Mouse (Mus musculus): ENCODE results near the gene Cerk. TPM values are rescaled to one million over a fixed set of nuclear protein-coding genes. Genes with fewer than 3 reads are reported as not detected.
"Not testable (repeated sequence)": the region's sequence is repeated elsewhere in the genome, so short reads cannot be mapped to it uniquely, and the experiment has no call there.

Gene Cerk
- polyA plus RNA-seq, 1 experiment: 20.8 TPM

GRCm38 (mm10) chr15:86181941-86182439, 4.0 kb downstream of the Cerk start:
- 52% methylated on average over 11 of the region's 11 CpGs for whole genome bisulfite sequencing
- Histone ChIP-seq H3K27me3 (replicated peaks; ENCODE audit: control insufficient read depth, insufficient read depth, low read length) (no peaks in the 10 kb centered on the region), H3K4me3 (ENCODE audit: insufficient read depth, low read depth, low read length) (no peak overlapping the region), H3K36me3 (ENCODE audit: control insufficient read depth, insufficient read depth, low read length) (no peaks in the 10 kb centered on the region), H3K27ac (ENCODE audit: insufficient read depth, low read depth, low read length) (peak overlapping the region; percentile 53; the same call in 1 of the 2 replicates), H3K4me1 (ENCODE audit: control insufficient read depth, insufficient read depth, low read length) (peaks cover 4% of the 10 kb centered on the region; the same call in 1 of the 2 replicates)
- peak; percentile 69 for DNase-seq
- no peak for TF ChIP-seq CTCF (conservative IDR thresholded peaks at IDR 0.05; ENCODE audit: insufficient read depth, insufficient read length, low read depth, low read length)
- TF ChIP-seq POLR2A (IDR thresholded peaks at IDR 0.05; ENCODE audit: low read depth, low read length): no peak

- H3K27ac ChIP-seq (ENCODE audit: insufficient read depth, low read depth, low read length); H3K36me3 ChIP-seq (ENCODE audit: control insufficient read depth, insufficient read depth, low read length); H3K27me3 ChIP-seq (replicated peaks; ENCODE audit: control insufficient read depth, insufficient read depth, low read length); H3K4me3 ChIP-seq (ENCODE audit: insufficient read depth, low read depth, low read length); H3K4me1 ChIP-seq (ENCODE audit: control insufficient read depth, insufficient read depth, low read length); DNase-seq: not testable (repeated sequence)
- WGBS: 98% methylated on average over 3 of the region's 3 CpGs
Measured at GRCm38 (mm10) chr15:86181321-86181720, 4.6 kb downstream of the Cerk start.

GRCm38 (mm10) chr15:86180427-86180826, 5.5 kb downstream of the Cerk start:
- Histone ChIP-seq H3K27ac (ENCODE audit: insufficient read depth, low read depth, low read length) (no peak overlapping the region), H3K27me3 (replicated peaks; ENCODE audit: control insufficient read depth, insufficient read depth, low read length) (no peaks in the 10 kb centered on the region), H3K4me1 (ENCODE audit: control insufficient read depth, insufficient read depth, low read length) (no peaks in the 10 kb centered on the region), H3K4me3 (ENCODE audit: insufficient read depth, low read depth, low read length) (no peak overlapping the region), H3K36me3 (ENCODE audit: control insufficient read depth, insufficient read depth, low read length) (no peaks in the 10 kb centered on the region)
- TF ChIP-seq CTCF (conservative IDR thresholded peaks at IDR 0.05; ENCODE audit: insufficient read depth, insufficient read length, low read depth, low read length) (no peak), POLR2A (IDR thresholded peaks at IDR 0.05; ENCODE audit: low read depth, low read length) (no peak)
- DNase-seq: no peak
- WGBS: 69% methylated on average over 4 of the region's 4 CpGs

GRCm38 (mm10) chr15:86178594-86178993, 7.3 kb downstream of the Cerk start:
- H3K4me1 ChIP-seq (ENCODE audit: control insufficient read depth, insufficient read depth, low read length): 0 out of 2 replicates have a peak, but pooled peaks cover under 1% of the 10 kb centered on the region
- no peak for DNase-seq
- 85% methylated on average over 6 of the region's 6 CpGs for whole genome bisulfite sequencing
- no peak overlapping the region for H3K27ac ChIP-seq (ENCODE audit: insufficient read depth, low read depth, low read length)
- H3K27me3 ChIP-seq (replicated peaks; ENCODE audit: control insufficient read depth, insufficient read depth, low read length): no peaks in the 10 kb centered on the region
- no peak for TF ChIP-seq CTCF (conservative IDR thresholded peaks at IDR 0.05; ENCODE audit: insufficient read depth, insufficient read length, low read depth, low read length)
- TF ChIP-seq POLR2A (IDR thresholded peaks at IDR 0.05; ENCODE audit: low read depth, low read length): no peak
- no peak overlapping the region for H3K4me3 ChIP-seq (ENCODE audit: insufficient read depth, low read depth, low read length)
- no peaks in the 10 kb centered on the region for H3K36me3 ChIP-seq (ENCODE audit: control insufficient read depth, insufficient read depth, low read length)

DNA sequence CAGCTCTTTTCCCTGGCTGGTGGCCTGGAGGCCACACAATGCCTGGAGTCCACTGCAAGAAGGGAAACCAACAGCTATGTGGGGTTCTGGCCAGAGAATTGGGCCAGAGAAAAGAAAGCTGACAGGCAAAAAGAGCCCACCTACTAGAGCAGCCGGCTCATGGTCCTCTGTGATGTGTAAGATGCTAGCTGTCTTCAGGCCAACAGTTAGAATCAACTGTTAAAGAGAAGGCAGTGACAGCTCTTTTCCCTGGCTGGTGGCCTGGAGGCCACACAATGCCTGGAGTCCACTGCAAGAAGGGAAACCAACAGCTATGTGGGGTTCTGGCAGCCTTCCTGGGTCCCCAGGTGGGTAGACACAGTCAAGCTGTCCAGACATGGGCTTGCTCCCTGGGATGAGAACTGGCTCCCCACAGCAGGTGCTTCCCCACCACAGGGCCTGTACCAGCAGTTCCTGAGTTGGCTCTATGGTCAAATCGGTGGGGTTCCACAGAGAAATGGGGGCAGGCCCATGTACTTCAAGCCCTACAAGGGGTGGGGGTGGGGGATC, 8.2 kb downstream of the Cerk start:
- H3K36me3 ChIP-seq (ENCODE audit: control insufficient read depth, insufficient read depth, low read length); H3K4me1 ChIP-seq (ENCODE audit: control insufficient read depth, insufficient read depth, low read length); H3K27ac ChIP-seq (ENCODE audit: insufficient read depth, low read depth, low read length); H3K4me3 ChIP-seq (ENCODE audit: insufficient read depth, low read depth, low read length); H3K27me3 ChIP-seq (replicated peaks; ENCODE audit: control insufficient read depth, insufficient read depth, low read length); DNase-seq: not testable (repeated sequence)
- 88% methylated on average over 2 of the region's 2 CpGs for WGBS

DNA sequence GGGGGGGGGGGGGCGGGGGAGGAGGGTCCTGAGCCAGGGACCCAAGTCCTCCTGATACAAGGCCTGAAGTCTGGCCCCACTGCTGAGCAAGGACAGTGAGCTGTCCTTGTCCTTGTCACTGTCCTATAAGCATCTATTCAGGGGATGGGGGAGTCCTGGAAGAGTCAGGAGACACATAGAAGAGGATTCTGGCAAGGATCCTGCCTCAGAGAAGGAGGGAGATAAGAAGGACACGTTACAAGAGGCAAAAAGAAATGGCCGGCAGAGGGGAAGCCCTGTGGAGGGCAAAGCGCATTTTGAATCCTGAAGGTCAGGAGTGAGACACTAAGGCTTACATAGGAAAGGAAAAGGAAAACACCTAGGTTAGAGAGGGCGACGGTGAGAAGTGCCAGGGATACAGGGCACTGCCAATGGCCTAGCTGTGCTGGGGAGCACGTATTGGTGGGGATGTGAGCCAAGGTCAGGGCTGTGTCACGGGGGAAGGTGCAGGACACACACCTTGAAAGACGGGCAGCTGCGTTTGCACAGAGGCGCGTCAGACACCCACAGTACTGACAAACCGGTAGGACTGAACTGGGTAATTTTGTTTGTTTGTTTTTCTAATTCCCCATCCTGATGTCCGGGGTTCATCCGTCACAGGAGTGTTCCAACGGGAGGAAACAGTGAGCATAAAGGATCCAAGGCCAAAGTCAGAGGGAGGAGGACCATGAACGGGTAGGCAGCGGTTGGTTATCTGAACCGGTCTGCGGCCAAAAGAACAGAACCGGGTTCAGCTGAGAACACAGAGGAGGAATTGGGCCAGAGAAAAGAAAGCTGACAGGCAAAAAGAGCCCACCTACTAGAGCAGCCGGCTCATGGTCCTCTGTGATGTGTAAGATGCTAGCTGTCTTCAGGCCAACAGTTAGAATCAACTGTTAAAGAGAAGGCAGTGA, 8.9 kb downstream of the Cerk start:
- Histone ChIP-seq H3K27me3 (replicated peaks; ENCODE audit: control insufficient read depth, insufficient read depth, low read length) (no peaks in the 10 kb centered on the region), H3K4me1 (ENCODE audit: control insufficient read depth, insufficient read depth, low read length) (peaks cover 11% of the 10 kb centered on the region; the same call in 1 of the 2 replicates), H3K36me3 (ENCODE audit: control insufficient read depth, insufficient read depth, low read length) (no peaks in the 10 kb centered on the region), H3K27ac (ENCODE audit: insufficient read depth, low read depth, low read length) (0 out of 2 replicates have a peak overlapping the region, but pooled peaks have one; percentile 1), H3K4me3 (ENCODE audit: insufficient read depth, low read depth, low read length) (no peak overlapping the region)
- TF ChIP-seq POLR2A (IDR thresholded peaks at IDR 0.05; ENCODE audit: low read depth, low read length) (no peak), CTCF (conservative IDR thresholded peaks at IDR 0.05; ENCODE audit: insufficient read depth, insufficient read length, low read depth, low read length) (no peak)
- 66% methylated on average over 22 of the region's 22 CpGs for whole genome bisulfite sequencing
- DNase-seq: no peak

DNA sequence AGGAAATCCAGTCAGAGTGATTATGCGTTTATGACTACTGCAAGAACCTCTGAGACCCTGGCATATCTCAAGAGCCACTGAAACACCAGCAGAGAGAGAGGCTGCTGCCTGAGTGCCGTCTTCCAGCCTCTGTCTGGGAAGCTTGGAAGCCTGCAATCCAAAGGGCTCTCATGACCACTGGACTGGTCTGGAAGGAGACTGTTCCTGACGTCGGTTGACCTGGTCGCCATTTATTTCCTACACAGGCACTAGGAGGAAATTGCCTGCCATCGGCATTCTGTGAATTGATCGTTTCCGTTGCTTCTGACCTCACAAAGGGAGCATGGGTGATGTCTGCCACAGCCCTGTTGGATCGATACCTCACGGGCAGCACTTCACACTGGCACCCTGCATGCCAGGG, 9.8 kb downstream of the Cerk start:
- Histone ChIP-seq H3K36me3 (ENCODE audit: control insufficient read depth, insufficient read depth, low read length) (no peaks in the 10 kb centered on the region), H3K4me3 (ENCODE audit: insufficient read depth, low read depth, low read length) (no peak overlapping the region), H3K27ac (ENCODE audit: insufficient read depth, low read depth, low read length) (no peak overlapping the region; the same call in 1 of the 2 replicates), H3K4me1 (ENCODE audit: control insufficient read depth, insufficient read depth, low read length) (peaks cover 11% of the 10 kb centered on the region; the same call in 1 of the 2 replicates), H3K27me3 (replicated peaks; ENCODE audit: control insufficient read depth, insufficient read depth, low read length) (no peaks in the 10 kb centered on the region)
- TF ChIP-seq CTCF (conservative IDR thresholded peaks at IDR 0.05; ENCODE audit: insufficient read depth, insufficient read length, low read depth, low read length) (no peak), POLR2A (IDR thresholded peaks at IDR 0.05; ENCODE audit: low read depth, low read length) (no peak)
- WGBS: 62% methylated on average over 10 of the region's 10 CpGs
- DNase-seq: no peak
